Mouse (Mus musculus): ENCODE results near the gene Ms4a14. TPM values are rescaled to one million over a fixed set of nuclear protein-coding genes. Genes with fewer than 3 reads are reported as not detected.

Gene Ms4a14
- polyA plus RNA-seq, 1 experiment from 2014 or later, result not detected

Other genes starting within 250 kb of the Ms4a14 start
- gene Ms4a8a, start 233.4 kb downstream of the Ms4a14 start, polyA plus RNA-seq (2014; fragmentation: Nextera tagmentation; extraction: Ambion mirVana), result not detected in 2 replicates
- gene 1700017D01Rik, start 183.6 kb downstream of the Ms4a14 start, polyA plus RNA-seq (2014; fragmentation: Nextera tagmentation; extraction: Ambion mirVana), result not detected in 2 replicates
- not detected in 2 replicates for gene 1700025F22Rik, start 149.1 kb downstream of the Ms4a14 start, polyA plus RNA-seq (2014; fragmentation: Nextera tagmentation; extraction: Ambion mirVana)
- not detected in 2 replicates for gene Ms4a13, start 117.7 kb downstream of the Ms4a14 start, polyA plus RNA-seq (2014; fragmentation: Nextera tagmentation; extraction: Ambion mirVana)
- not detected in 2 replicates for gene Ms4a12, start 82.0 kb downstream of the Ms4a14 start, polyA plus RNA-seq (2014; fragmentation: Nextera tagmentation; extraction: Ambion mirVana)
- not detected in 2 replicates for gene Ms4a1, start 48.2 kb downstream of the Ms4a14 start, polyA plus RNA-seq (2014; fragmentation: Nextera tagmentation; extraction: Ambion mirVana)
- gene Ms4a5, start 30.6 kb downstream of the Ms4a14 start, polyA plus RNA-seq (2014; fragmentation: Nextera tagmentation; extraction: Ambion mirVana), result not detected in 2 replicates
- 0.56 and 1.0 TPM in 2 replicates for gene Ms4a7, start 21.7 kb upstream of the Ms4a14 start, polyA plus RNA-seq (2014; fragmentation: Nextera tagmentation; extraction: Ambion mirVana)
- gene Ms4a4a, start 61.1 kb upstream of the Ms4a14 start, polyA plus RNA-seq (2014; fragmentation: Nextera tagmentation; extraction: Ambion mirVana), result 1.6 and 1.7 TPM in 2 replicates
- not detected in 2 replicates for gene Ms4a4c, start 90.3 kb upstream of the Ms4a14 start, polyA plus RNA-seq (2014; fragmentation: Nextera tagmentation; extraction: Ambion mirVana)
- not detected in 2 replicates for gene Ms4a4b, start 129.1 kb upstream of the Ms4a14 start, polyA plus RNA-seq (2014; fragmentation: Nextera tagmentation; extraction: Ambion mirVana)
- gene Ms4a6c, start 154.9 kb upstream of the Ms4a14 start, polyA plus RNA-seq (2014; fragmentation: Nextera tagmentation; extraction: Ambion mirVana), result 1.5 and 2.4 TPM in 2 replicates
- gene Gm8369, start 171.5 kb upstream of the Ms4a14 start, polyA plus RNA-seq (2014; fragmentation: Nextera tagmentation; extraction: Ambion mirVana), result not detected in 2 replicates
- gene Ms4a6b, start 202.1 kb upstream of the Ms4a14 start, polyA plus RNA-seq (2014; fragmentation: Nextera tagmentation; extraction: Ambion mirVana), result 2.2 and 2.6 TPM in 2 replicates
- gene Ms4a4d, start 222.3 kb upstream of the Ms4a14 start, polyA plus RNA-seq (2014; fragmentation: Nextera tagmentation; extraction: Ambion mirVana), result 0.24 and 0.29 TPM in 2 replicates

Measured in forebrain, embryonic 11.5 days (tissue).